Mouse (Mus musculus) erythroblast, embryonic 14.5 days (primary cell): ENCODE results near the gene Tmem246.

Source experiments
- GATA1 ChIP-seq: IDR thresholded peaks from 2 replicates; pipeline ENCODE4 v1.6.1; 2012; ENCODE audit warnings: low read length, inconsistent platforms, mixed read lengths
- TAL1 ChIP-seq: IDR thresholded peaks from 3 replicates; pipeline ENCODE4 v1.6.1; 2012; ENCODE audit warnings: low read length, inconsistent platforms, mixed read lengths

- TF ChIP-seq GATA1 (no peak), TAL1 (no peak)
Observed at GRCm38 (mm10) chr4:49558181-49558580, 39.5 kb downstream of the Tmem246 start.
